Mouse (Mus musculus): ENCODE results near the gene Nup210. TPM values are rescaled to one million over a fixed set of nuclear protein-coding genes. Genes with fewer than 3 reads are reported as not detected.
"Not testable (repeated sequence)": the region's sequence is repeated elsewhere in the genome, so short reads cannot be mapped to it uniquely, and the experiment has no call there.

Gene Nup210
- polyA plus RNA-seq, 1 experiment, result 1.4 TPM

GRCm38 (mm10) chr6:91103421-91103820 is 13.2 kb downstream of the Nup210 start:
- not testable (repeated sequence) for H3K4me1 ChIP-seq (ENCODE audit: control insufficient read depth, insufficient read depth, insufficient read length, low read length); H3K27ac ChIP-seq (replicated peaks; ENCODE audit: low read depth, low read length); H3K4me3 ChIP-seq (ENCODE audit: insufficient read depth, low read depth, low read length)

DNA sequence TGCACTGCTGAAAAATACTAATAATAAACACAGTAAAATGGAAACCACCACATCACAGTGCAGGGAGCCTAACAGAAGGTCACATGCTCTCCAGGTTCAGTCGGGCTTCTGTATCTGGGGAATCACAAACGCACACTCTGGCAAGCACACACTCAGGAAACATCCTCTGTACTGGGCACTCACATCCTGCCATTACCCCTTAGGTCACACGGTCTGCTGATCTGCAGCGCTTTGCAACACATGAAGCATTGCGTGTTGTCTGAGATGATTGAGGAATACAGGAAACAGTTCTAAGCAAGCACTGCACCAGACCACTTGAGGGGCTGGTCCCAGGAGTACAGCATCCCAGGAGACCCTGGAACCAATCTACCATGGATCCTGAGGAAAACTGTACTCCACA is 16.0 kb downstream of the Nup210 start:
- Histone ChIP-seq H3K4me1 (ENCODE audit: control insufficient read depth, insufficient read depth, insufficient read length, low read length) (no peaks in the 10 kb centered on the region), H3K4me3 (ENCODE audit: insufficient read depth, low read depth, low read length) (no peak overlapping the region), H3K27ac (replicated peaks; ENCODE audit: low read depth, low read length) (no peak overlapping the region)

DNA sequence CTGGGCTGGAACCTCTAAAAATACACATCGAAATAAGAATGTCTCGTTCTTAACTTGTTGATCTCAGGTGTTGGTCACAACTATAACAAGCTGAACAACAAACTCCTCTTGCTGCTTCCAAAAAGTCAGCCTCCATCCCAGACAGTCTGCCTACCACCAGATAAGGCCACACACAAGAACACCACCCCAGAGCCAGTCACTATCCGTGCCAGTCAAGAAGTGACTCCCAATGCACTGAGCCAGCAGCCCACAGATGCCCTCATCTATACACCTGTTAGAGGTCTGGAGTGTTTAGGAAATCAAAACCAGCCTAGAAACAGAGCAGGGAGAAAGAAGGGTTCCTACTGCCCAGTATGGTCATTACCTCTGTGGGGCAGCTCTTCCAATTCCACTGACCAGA is 18.8 kb downstream of the Nup210 start:
- Histone ChIP-seq H3K4me3 (ENCODE audit: insufficient read depth, low read depth, low read length) (no peak overlapping the region), H3K27ac (replicated peaks; ENCODE audit: low read depth, low read length) (no peak overlapping the region), H3K4me1 (ENCODE audit: control insufficient read depth, insufficient read depth, insufficient read length, low read length) (0 out of 2 replicates have a peak, but pooled peaks cover 3% of the 10 kb centered on the region)

- H3K4me1 ChIP-seq (ENCODE audit: control insufficient read depth, insufficient read depth, insufficient read length, low read length), result 0 out of 2 replicates have a peak, but pooled peaks cover 3% of the 10 kb centered on the region
- H3K27ac ChIP-seq (replicated peaks; ENCODE audit: low read depth, low read length), result peak overlapping the region; percentile 15; the same call in 1 of the 2 replicates
- no peak overlapping the region for H3K4me3 ChIP-seq (ENCODE audit: insufficient read depth, low read depth, low read length)
Observed at GRCm38 (mm10) chr6:91095072-91095601, 21.5 kb downstream of the Nup210 start.

DNA sequence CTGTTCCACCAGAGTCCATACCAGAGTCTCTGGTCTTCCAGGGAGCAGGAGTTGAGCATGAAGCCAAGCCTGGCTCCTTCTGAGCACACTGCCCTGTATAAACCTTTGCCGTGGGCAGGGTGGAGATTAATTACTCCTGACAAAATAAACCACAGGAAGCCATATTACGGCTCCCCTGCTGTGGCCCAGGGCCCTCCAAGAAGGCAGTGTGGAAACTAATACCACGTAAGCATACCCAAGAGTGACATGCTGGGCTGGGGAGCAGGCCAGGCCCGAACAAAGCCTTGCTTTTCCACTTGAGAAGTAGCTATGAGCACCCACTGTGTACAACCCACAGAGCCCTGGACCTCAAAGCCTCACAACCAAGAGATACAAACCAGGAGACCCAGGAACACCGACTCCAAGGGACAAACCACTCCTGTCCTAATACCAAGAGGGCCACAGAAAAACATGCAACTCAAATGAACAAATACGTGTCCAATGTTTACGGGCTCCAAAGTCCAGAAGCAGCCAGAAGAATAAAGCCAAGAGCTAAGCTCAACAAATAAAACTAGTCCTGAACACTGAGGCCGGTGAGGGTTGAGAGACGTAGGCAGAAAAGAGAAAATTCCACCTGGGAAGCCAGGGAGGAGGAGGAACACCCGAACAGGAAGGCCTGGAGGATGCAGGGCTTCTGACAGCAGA is 24.3 kb downstream of the Nup210 start:
- Histone ChIP-seq H3K4me1 (ENCODE audit: control insufficient read depth, insufficient read depth, insufficient read length, low read length) (0 out of 2 replicates have a peak, but pooled peaks cover 3% of the 10 kb centered on the region), H3K27ac (replicated peaks; ENCODE audit: low read depth, low read length) (no peak overlapping the region)

GRCm38 (mm10) chr6:91085114-91085892 is 31.3 kb downstream of the Nup210 start:
- H3K27ac ChIP-seq (replicated peaks; ENCODE audit: low read depth, low read length), result no peak overlapping the region

More for the DNA sequence above, 24.3 kb downstream of the Nup210 start:
- no peak overlapping the region for H3K4me3 ChIP-seq (ENCODE audit: insufficient read depth, low read depth, low read length)

GRCm38 (mm10) chr6:91080033-91080432 is 36.6 kb downstream of the Nup210 start:
- H3K4me1 ChIP-seq (ENCODE audit: control insufficient read depth, insufficient read depth, insufficient read length, low read length), result 0 out of 2 replicates have a peak, but pooled peaks cover 2% of the 10 kb centered on the region
- no peak overlapping the region for H3K27ac ChIP-seq (replicated peaks; ENCODE audit: low read depth, low read length)
- no peak overlapping the region for H3K4me3 ChIP-seq (ENCODE audit: insufficient read depth, low read depth, low read length)

More at GRCm38 (mm10) chr6:91085114-91085892, 31.3 kb downstream of the Nup210 start:
- Histone ChIP-seq H3K4me3 (ENCODE audit: insufficient read depth, low read depth, low read length) (no peak overlapping the region), H3K4me1 (ENCODE audit: control insufficient read depth, insufficient read depth, insufficient read length, low read length) (no peaks in the 10 kb centered on the region)

DNA sequence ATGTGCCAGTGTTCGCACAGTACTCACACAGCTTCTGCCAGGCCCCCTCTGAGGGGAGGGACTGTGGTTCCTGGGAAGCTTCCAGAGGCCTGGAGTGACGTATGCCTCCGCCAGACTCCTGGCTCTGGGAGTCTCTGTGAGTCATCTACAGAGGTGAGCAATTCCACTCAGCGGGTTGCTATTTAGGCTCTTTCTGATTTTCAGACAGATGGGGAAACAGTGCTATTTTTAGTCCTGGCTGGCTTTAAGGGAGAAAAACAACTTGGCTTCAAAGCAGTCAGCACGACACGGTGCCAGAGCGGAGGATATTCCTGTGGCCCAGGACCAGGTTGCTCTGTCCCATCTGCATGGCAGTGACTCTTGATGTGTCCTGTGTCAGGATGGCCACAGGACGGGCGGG is 40.4 kb downstream of the Nup210 start:
- H3K4me3 ChIP-seq (ENCODE audit: insufficient read depth, low read depth, low read length), result no peak overlapping the region
- H3K4me1 ChIP-seq (ENCODE audit: control insufficient read depth, insufficient read depth, insufficient read length, low read length), result 0 out of 2 replicates have a peak, but pooled peaks cover 2% of the 10 kb centered on the region
- 0 out of 2 replicates have a peak overlapping the region, but pooled peaks have one; percentile 16 for H3K27ac ChIP-seq (replicated peaks; ENCODE audit: low read depth, low read length)

- no peak overlapping the region for H3K27ac ChIP-seq (replicated peaks; ENCODE audit: low read depth, low read length)
- no peak overlapping the region for H3K4me3 ChIP-seq (ENCODE audit: insufficient read depth, low read depth, low read length)
- H3K4me1 ChIP-seq (ENCODE audit: control insufficient read depth, insufficient read depth, insufficient read length, low read length), result no peaks in the 10 kb centered on the region
Observed at GRCm38 (mm10) chr6:91068511-91068910, 48.1 kb downstream of the Nup210 start.

GRCm38 (mm10) chr6:91067048-91067447 is 49.6 kb downstream of the Nup210 start:
- no peak overlapping the region for H3K4me3 ChIP-seq (ENCODE audit: insufficient read depth, low read depth, low read length)
- H3K27ac ChIP-seq (replicated peaks; ENCODE audit: low read depth, low read length), result no peak overlapping the region
- H3K4me1 ChIP-seq (ENCODE audit: control insufficient read depth, insufficient read depth, insufficient read length, low read length), result no peaks in the 10 kb centered on the region

DNA sequence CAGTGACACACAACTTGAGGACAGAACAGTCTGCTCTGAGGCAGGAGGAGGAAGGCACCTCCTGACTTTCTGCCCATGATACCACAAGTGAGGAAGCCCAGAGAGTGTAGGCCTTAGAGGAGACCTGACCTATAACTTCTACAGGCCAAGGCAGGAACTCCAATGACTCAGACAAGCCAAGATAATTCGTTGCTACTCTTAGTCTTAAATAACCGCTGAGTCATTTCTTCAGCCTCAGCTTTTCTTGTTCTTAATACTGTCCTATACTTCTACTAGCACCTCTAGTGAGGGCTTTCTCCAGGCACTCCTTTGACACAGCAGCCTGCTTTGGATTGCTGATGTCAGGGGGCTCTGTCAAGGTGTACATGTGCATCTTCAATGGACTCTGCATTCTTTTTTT is 55.3 kb downstream of the Nup210 start:
- no peak overlapping the region for H3K27ac ChIP-seq (replicated peaks; ENCODE audit: low read depth, low read length)
- no peaks in the 10 kb centered on the region for H3K4me1 ChIP-seq (ENCODE audit: control insufficient read depth, insufficient read depth, insufficient read length, low read length)
- no peak overlapping the region for H3K4me3 ChIP-seq (ENCODE audit: insufficient read depth, low read depth, low read length)

- H3K4me3 ChIP-seq (ENCODE audit: insufficient read depth, low read depth, low read length), result no peak overlapping the region
- no peaks in the 10 kb centered on the region for H3K4me1 ChIP-seq (ENCODE audit: control insufficient read depth, insufficient read depth, insufficient read length, low read length)
- no peak overlapping the region for H3K27ac ChIP-seq (replicated peaks; ENCODE audit: low read depth, low read length)
Observed at GRCm38 (mm10) chr6:91059711-91060110, 56.9 kb downstream of the Nup210 start.

DNA sequence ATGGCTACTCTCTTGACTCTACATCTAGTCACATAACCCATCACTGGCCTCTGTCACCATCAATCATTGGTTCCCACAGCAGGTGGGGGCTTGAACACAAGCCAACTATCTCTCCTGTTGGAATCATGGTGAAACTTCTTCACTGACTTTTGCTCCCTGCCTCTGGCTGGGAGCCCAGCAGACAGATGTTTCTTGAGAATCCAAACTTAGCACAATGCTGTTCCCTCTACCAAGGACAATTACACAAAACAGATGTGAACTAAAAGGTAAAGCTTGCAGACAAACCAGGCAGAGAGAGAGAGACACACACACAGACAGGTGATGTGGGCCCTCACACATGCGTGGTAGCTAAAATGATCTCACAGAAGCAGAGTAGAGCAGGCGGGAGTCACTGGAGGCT is 58.6 kb downstream of the Nup210 start:
- H3K27ac ChIP-seq (replicated peaks; ENCODE audit: low read depth, low read length), result no peak overlapping the region
- H3K4me1 ChIP-seq (ENCODE audit: control insufficient read depth, insufficient read depth, insufficient read length, low read length), result no peaks in the 10 kb centered on the region
- no peak overlapping the region for H3K4me3 ChIP-seq (ENCODE audit: insufficient read depth, low read depth, low read length)

- no peak overlapping the region for H3K27ac ChIP-seq (replicated peaks; ENCODE audit: low read depth, low read length)
- H3K4me1 ChIP-seq (ENCODE audit: control insufficient read depth, insufficient read depth, insufficient read length, low read length), result no peaks in the 10 kb centered on the region
- no peak overlapping the region for H3K4me3 ChIP-seq (ENCODE audit: insufficient read depth, low read depth, low read length)
Observed at GRCm38 (mm10) chr6:91056348-91056747, 60.3 kb downstream of the Nup210 start.

GRCm38 (mm10) chr6:91052572-91052971 is 64.1 kb downstream of the Nup210 start:
- Histone ChIP-seq H3K4me1 (ENCODE audit: control insufficient read depth, insufficient read depth, insufficient read length, low read length) (no peaks in the 10 kb centered on the region), H3K4me3 (ENCODE audit: insufficient read depth, low read depth, low read length) (no peak overlapping the region), H3K27ac (replicated peaks; ENCODE audit: low read depth, low read length) (no peak overlapping the region)

Data from brown adipose tissue, adult 24 weeks (tissue).